Mouse (Mus musculus): ENCODE data around the gene Plekhj1. TPM values are rescaled to one million over a fixed set of nuclear protein-coding genes. Genes with fewer than 3 reads are reported as not detected.
A peak's percentile ranks its signal among the peaks of the same experiment; 100 is the strongest.
"Not testable (repeated sequence)": the region's sequence is repeated elsewhere in the genome, so short reads cannot be mapped to it uniquely, and the experiment has no call there.

Plekhj1 gene
- polyA plus RNA-seq, 1 experiment from 2014 or later: 59.9 TPM

DNA sequence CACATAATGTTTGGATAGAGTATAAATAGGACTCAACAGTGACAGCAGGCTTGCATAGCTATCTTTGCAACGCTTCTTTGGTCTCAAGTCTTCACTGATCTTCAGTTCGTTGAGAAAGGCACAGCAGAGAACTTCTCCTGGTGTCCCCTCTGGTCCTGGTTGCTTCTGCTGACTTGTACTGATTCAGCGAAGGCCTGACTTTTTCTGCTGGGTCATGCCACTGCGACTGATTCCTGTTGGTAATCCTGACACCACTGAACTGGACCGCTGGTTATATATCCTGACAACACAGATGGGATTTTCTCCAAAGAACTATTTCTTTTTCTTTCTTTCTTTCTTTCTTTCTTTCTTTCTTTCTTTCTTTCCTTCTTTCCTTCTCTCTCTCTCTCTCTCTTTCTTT is 24.1 kb upstream of the Plekhj1 start:
- no peak for DNase-seq (ENCODE audit: low spot score)
- TF ChIP-seq CTCF (IDR thresholded peaks at IDR 0.05) (no peak), EP300 (IDR thresholded peaks at IDR 0.05) (no peak)
- ATAC-seq: no peak
- no peaks in the 10 kb centered on the region for H3K36me3 ChIP-seq (ENCODE audit: insufficient read depth, low read length)
- no peak overlapping the region for H3K4me2 ChIP-seq (replicated peaks; ENCODE audit: low read depth, low read length)
- no peak overlapping the region for H3K4me3 ChIP-seq (ENCODE audit: low read depth, low read length)
- H3K27me3 ChIP-seq (replicated peaks; ENCODE audit: insufficient read depth, low read length): no peaks in the 10 kb centered on the region
- WGBS: 91% methylated on average over 5 of the region's 5 CpGs
- H3K9me3 ChIP-seq (ENCODE audit: low read length): no peaks in the 10 kb centered on the region
- H3K4me1 ChIP-seq (ENCODE audit: insufficient read depth, low read depth, low read length): no peaks in the 10 kb centered on the region
- no peak overlapping the region for H3K27ac ChIP-seq (ENCODE audit: low read length)
- H3K9ac ChIP-seq (replicated peaks; ENCODE audit: low read depth): no peak overlapping the region

GRCm38 (mm10) chr10:80821991-80822390 is 23.6 kb upstream of the Plekhj1 start:
- WGBS: 44% methylated on average over 2 of the region's 2 CpGs
- no peaks in the 10 kb centered on the region for H3K36me3 ChIP-seq (ENCODE audit: insufficient read depth, low read length)
- H3K27me3 ChIP-seq (replicated peaks; ENCODE audit: insufficient read depth, low read length): no peaks in the 10 kb centered on the region
- no peak overlapping the region for H3K4me3 ChIP-seq (ENCODE audit: low read depth, low read length)
- H3K9me3 ChIP-seq (ENCODE audit: low read length): no peaks in the 10 kb centered on the region
- ATAC-seq: no peak
- no peak overlapping the region for H3K9ac ChIP-seq (replicated peaks; ENCODE audit: low read depth)
- H3K27ac ChIP-seq (ENCODE audit: low read length): no peak overlapping the region
- TF ChIP-seq CTCF (IDR thresholded peaks at IDR 0.05) (peak; percentile 73), EP300 (IDR thresholded peaks at IDR 0.05) (no peak)
- DNase-seq (ENCODE audit: low spot score): peak; percentile 58
- no peaks in the 10 kb centered on the region for H3K4me1 ChIP-seq (ENCODE audit: insufficient read depth, low read depth, low read length)
- no peak overlapping the region for H3K4me2 ChIP-seq (replicated peaks; ENCODE audit: low read depth, low read length)

GRCm38 (mm10) chr10:80819406-80819805 is 21.0 kb upstream of the Plekhj1 start:
- H3K4me1 ChIP-seq (ENCODE audit: insufficient read depth, low read depth, low read length): no peaks in the 10 kb centered on the region
- H3K27ac ChIP-seq (ENCODE audit: low read length): no peak overlapping the region
- H3K9me3 ChIP-seq (ENCODE audit: low read length): no peaks in the 10 kb centered on the region
- H3K27me3 ChIP-seq (replicated peaks; ENCODE audit: insufficient read depth, low read length): no peaks in the 10 kb centered on the region
- WGBS: 20% methylated on average over 3 of the region's 3 CpGs
- H3K4me3 ChIP-seq (ENCODE audit: low read depth, low read length): no peak overlapping the region
- TF ChIP-seq EP300 (IDR thresholded peaks at IDR 0.05) (no peak), CTCF (IDR thresholded peaks at IDR 0.05) (no peak)
- DNase-seq (ENCODE audit: low spot score) (no peak), ATAC-seq (no peak)
- no peak overlapping the region for H3K9ac ChIP-seq (replicated peaks; ENCODE audit: low read depth)
- H3K4me2 ChIP-seq (replicated peaks; ENCODE audit: low read depth, low read length): no peak overlapping the region
- H3K36me3 ChIP-seq (ENCODE audit: insufficient read depth, low read length): no peaks in the 10 kb centered on the region

GRCm38 (mm10) chr10:80818599-80819281 is 20.3 kb upstream of the Plekhj1 start:
- Histone ChIP-seq H3K9ac (replicated peaks; ENCODE audit: low read depth) (no peak overlapping the region), H3K27me3 (replicated peaks; ENCODE audit: insufficient read depth, low read length) (no peaks in the 10 kb centered on the region), H3K36me3 (ENCODE audit: insufficient read depth, low read length) (no peaks in the 10 kb centered on the region), H3K27ac (ENCODE audit: low read length) (no peak overlapping the region), H3K9me3 (ENCODE audit: low read length) (no peaks in the 10 kb centered on the region), H3K4me1 (ENCODE audit: insufficient read depth, low read depth, low read length) (no peaks in the 10 kb centered on the region), H3K4me3 (ENCODE audit: low read depth, low read length) (no peak overlapping the region), H3K4me2 (replicated peaks; ENCODE audit: low read depth, low read length) (no peak overlapping the region)
- no peak for DNase-seq (ENCODE audit: low spot score)
- TF ChIP-seq CTCF (IDR thresholded peaks at IDR 0.05): no peak
- no peak for TF ChIP-seq EP300 (IDR thresholded peaks at IDR 0.05)
- WGBS: 40% methylated on average over 6 of the region's 6 CpGs
- ATAC-seq: no peak

DNA sequence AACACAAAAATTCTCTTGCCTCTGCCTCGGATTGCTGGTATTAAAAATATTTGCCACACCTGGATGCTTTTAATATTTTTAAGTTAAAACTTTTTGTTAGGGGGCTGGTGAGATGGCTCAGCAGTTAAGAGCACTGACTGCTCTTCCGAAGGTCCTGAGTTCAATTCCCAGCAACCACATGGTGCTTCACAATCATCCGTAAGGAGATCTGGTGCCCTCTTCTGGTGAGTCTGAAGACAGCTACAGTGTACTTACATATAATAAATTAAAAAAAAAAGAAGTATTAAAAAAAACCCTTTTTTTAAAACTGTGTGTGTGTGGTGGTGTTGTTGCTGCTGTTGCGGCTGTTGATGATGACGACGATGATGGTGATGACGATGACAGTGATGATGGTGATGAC is 19.5 kb upstream of the Plekhj1 start:
- WGBS: 82% methylated on average over 7 of the region's 7 CpGs
- H3K9me3 ChIP-seq (ENCODE audit: low read length); ATAC-seq; H3K9ac ChIP-seq (replicated peaks; ENCODE audit: low read depth); H3K27ac ChIP-seq (ENCODE audit: low read length); H3K36me3 ChIP-seq (ENCODE audit: insufficient read depth, low read length); H3K4me3 ChIP-seq (ENCODE audit: low read depth, low read length); H3K4me1 ChIP-seq (ENCODE audit: insufficient read depth, low read depth, low read length); H3K4me2 ChIP-seq (replicated peaks; ENCODE audit: low read depth, low read length); H3K27me3 ChIP-seq (replicated peaks; ENCODE audit: insufficient read depth, low read length); DNase-seq (ENCODE audit: low spot score): not testable (repeated sequence)
- peak; percentile 44 for TF ChIP-seq CTCF (IDR thresholded peaks at IDR 0.05)

- H3K27me3 ChIP-seq (replicated peaks; ENCODE audit: insufficient read depth, low read length): no peaks in the 10 kb centered on the region
- H3K4me1 ChIP-seq (ENCODE audit: insufficient read depth, low read depth, low read length): no peaks in the 10 kb centered on the region
- H3K4me2 ChIP-seq (replicated peaks; ENCODE audit: low read depth, low read length): no peak overlapping the region
Observed at GRCm38 (mm10) chr10:80817164-80817563, 18.7 kb upstream of the Plekhj1 start.

DNA sequence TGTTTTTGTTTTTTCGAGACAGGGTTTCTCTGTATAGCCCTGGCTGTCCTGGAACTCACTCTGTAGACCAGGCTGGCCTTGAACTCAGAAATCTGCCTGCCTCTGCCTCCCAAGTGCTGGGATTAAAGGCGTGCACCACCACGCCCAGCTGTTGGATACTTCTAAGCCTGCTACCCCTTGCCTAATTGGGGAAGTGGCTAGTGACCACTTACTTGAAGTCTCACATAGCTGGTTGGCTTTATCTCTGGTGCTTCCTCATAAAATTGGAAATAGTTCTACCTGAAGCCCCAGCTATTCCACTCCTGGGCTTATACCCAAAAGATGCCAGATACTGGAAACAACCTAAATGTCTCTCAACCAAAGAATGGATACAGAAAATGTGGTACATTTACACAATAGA is 17.9 kb upstream of the Plekhj1 start:
- not testable (repeated sequence) for H3K36me3 ChIP-seq (ENCODE audit: insufficient read depth, low read length); H3K4me3 ChIP-seq (ENCODE audit: low read depth, low read length); H3K4me1 ChIP-seq (ENCODE audit: insufficient read depth, low read depth, low read length); H3K9me3 ChIP-seq (ENCODE audit: low read length); H3K4me2 ChIP-seq (replicated peaks; ENCODE audit: low read depth, low read length); H3K27me3 ChIP-seq (replicated peaks; ENCODE audit: insufficient read depth, low read length); H3K9ac ChIP-seq (replicated peaks; ENCODE audit: low read depth); DNase-seq (ENCODE audit: low spot score); ATAC-seq; H3K27ac ChIP-seq (ENCODE audit: low read length)
- WGBS: 63% methylated on average over 3 of the region's 3 CpGs

More at GRCm38 (mm10) chr10:80817164-80817563, 18.7 kb upstream of the Plekhj1 start:
- no peaks in the 10 kb centered on the region for H3K9me3 ChIP-seq (ENCODE audit: low read length)
- H3K9ac ChIP-seq (replicated peaks; ENCODE audit: low read depth): no peak overlapping the region
- ATAC-seq (no peak), DNase-seq (ENCODE audit: low spot score) (no peak)
- no peaks in the 10 kb centered on the region for H3K36me3 ChIP-seq (ENCODE audit: insufficient read depth, low read length)
- WGBS: 27% methylated on average over 2 of the region's 2 CpGs
- TF ChIP-seq EP300 (IDR thresholded peaks at IDR 0.05) (no peak), CTCF (IDR thresholded peaks at IDR 0.05) (no peak)
- H3K4me3 ChIP-seq (ENCODE audit: low read depth, low read length): no peak overlapping the region
- H3K27ac ChIP-seq (ENCODE audit: low read length): no peak overlapping the region

Data from lung, postnatal 0 days (tissue).